Mouse (Mus musculus): ENCODE results near the gene Cdh18. TPM values are rescaled to one million over a fixed set of nuclear protein-coding genes. Genes with fewer than 3 reads are reported as not detected.

Gene Cdh18
- polyA plus RNA-seq, 1 experiment from 2014 or later: 0.94 TPM

- H3K9me3 ChIP-seq (replicated peaks): no peaks in the 10 kb centered on the region
- H3K36me3 ChIP-seq (ENCODE audit: poor library complexity, severe bottlenecking): no peaks in the 10 kb centered on the region
- H3K4me2 ChIP-seq: no peak overlapping the region
- H3K4me1 ChIP-seq: no peaks in the 10 kb centered on the region
- no peak overlapping the region for H3K27ac ChIP-seq
- ATAC-seq: no peak
- no peaks in the 10 kb centered on the region for H3K27me3 ChIP-seq
- no peak overlapping the region for H3K9ac ChIP-seq
- no peak overlapping the region for H3K4me3 ChIP-seq
Observed at GRCm38 (mm10) chr15:23418158-23418557, 869.3 kb downstream of the Cdh18 start.

- Histone ChIP-seq H3K4me2 (no peak overlapping the region), H3K27me3 (no peaks in the 10 kb centered on the region), H3K27ac (no peak overlapping the region), H3K4me3 (no peak overlapping the region), H3K36me3 (ENCODE audit: poor library complexity, severe bottlenecking) (no peaks in the 10 kb centered on the region), H3K9ac (no peak overlapping the region), H3K9me3 (replicated peaks) (no peaks in the 10 kb centered on the region), H3K4me1 (no peaks in the 10 kb centered on the region)
- no peak for ATAC-seq
- 80% methylated on average over 3 of the region's 3 CpGs for WGBS
Observed at GRCm38 (mm10) chr15:23420010-23420409, 871.2 kb downstream of the Cdh18 start.

- WGBS: 92% methylated on average over 5 of the region's 5 CpGs
- Histone ChIP-seq H3K36me3 (ENCODE audit: poor library complexity, severe bottlenecking) (no peaks in the 10 kb centered on the region), H3K4me2 (no peak overlapping the region), H3K27me3 (no peaks in the 10 kb centered on the region), H3K9me3 (replicated peaks) (no peaks in the 10 kb centered on the region), H3K9ac (no peak overlapping the region), H3K27ac (no peak overlapping the region), H3K4me3 (no peak overlapping the region), H3K4me1 (no peaks in the 10 kb centered on the region)
- ATAC-seq: no peak
Observed at GRCm38 (mm10) chr15:23430021-23430420, 881.2 kb downstream of the Cdh18 start.

GRCm38 (mm10) chr15:23448542-23448941, 899.7 kb downstream of the Cdh18 start:
- Histone ChIP-seq H3K27me3 (no peaks in the 10 kb centered on the region), H3K27ac (no peak overlapping the region), H3K36me3 (ENCODE audit: poor library complexity, severe bottlenecking) (no peaks in the 10 kb centered on the region), H3K9me3 (replicated peaks) (no peaks in the 10 kb centered on the region), H3K9ac (no peak overlapping the region), H3K4me2 (no peak overlapping the region), H3K4me1 (peaks cover 5% of the 10 kb centered on the region; the same call in 1 of the 2 replicates), H3K4me3 (no peak overlapping the region)
- WGBS: 56% methylated on average over 1 of the region's 1 CpGs
- no peak for ATAC-seq

DNA sequence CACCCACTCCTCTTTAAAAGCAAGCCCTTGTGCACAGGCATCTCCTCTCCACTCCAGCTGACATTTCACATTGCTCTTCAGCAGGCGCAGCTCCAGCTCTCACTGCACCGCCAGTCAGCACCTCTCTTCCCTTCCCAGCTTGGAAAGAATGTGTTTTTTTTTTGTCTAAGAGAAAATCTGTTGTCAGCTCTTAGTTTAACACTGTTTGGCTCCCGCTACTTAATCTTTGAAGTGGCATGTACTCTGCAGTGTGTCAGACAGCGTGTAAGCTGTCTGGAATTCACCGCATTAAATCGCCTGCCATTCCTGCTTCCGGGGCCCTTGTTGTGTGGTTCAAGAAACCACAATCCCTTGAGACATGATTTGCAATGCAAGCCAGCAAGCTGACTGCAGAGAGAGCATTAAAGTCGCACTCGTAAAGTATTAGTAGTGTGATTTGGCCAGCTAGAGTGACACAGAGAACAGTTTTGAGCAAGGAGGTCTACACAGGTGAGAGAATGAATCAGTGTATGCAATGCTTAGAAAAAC, 903.3 kb downstream of the Cdh18 start:
- Histone ChIP-seq H3K9ac (no peak overlapping the region), H3K27ac (no peak overlapping the region)

DNA sequence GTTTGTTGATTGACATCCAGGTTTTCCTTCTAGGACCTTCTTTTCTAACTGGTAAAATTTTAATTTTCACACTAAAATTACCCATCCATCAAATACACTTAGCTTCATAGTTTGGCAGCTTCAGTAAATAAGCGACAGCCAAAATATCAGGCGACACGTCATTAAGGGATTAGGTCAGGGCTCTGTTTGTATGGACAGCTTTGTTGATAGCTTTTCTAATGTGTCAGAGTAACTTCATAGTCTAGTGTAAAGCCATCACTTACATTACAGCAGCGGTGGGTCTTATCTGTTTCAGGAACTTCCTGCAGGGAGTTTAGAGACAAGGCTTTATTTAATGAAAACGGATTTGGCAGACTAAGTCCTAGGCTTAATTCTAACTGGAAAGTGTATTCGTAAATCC, 904.5 kb downstream of the Cdh18 start:
- H3K9ac ChIP-seq: no peak overlapping the region
- WGBS: 79% methylated on average over 6 of the region's 6 CpGs
- H3K4me2 ChIP-seq: no peak overlapping the region
- no peak overlapping the region for H3K27ac ChIP-seq
- peaks cover 5% of the 10 kb centered on the region; the same call in 1 of the 2 replicates for H3K4me1 ChIP-seq
- H3K27me3 ChIP-seq: no peaks in the 10 kb centered on the region
- no peak for ATAC-seq
- no peaks in the 10 kb centered on the region for H3K36me3 ChIP-seq (ENCODE audit: poor library complexity, severe bottlenecking)
- no peak overlapping the region for H3K4me3 ChIP-seq
- H3K9me3 ChIP-seq (replicated peaks): no peaks in the 10 kb centered on the region

More for the DNA sequence above, 903.3 kb downstream of the Cdh18 start:
- Histone ChIP-seq H3K36me3 (ENCODE audit: poor library complexity, severe bottlenecking) (no peaks in the 10 kb centered on the region), H3K9me3 (replicated peaks) (no peaks in the 10 kb centered on the region), H3K27me3 (no peaks in the 10 kb centered on the region), H3K4me3 (no peak overlapping the region), H3K4me1 (peaks cover 5% of the 10 kb centered on the region; the same call in 1 of the 2 replicates), H3K4me2 (peak overlapping the region; percentile 37)
- ATAC-seq: peak; percentile 82
- 24% methylated on average over 9 of the region's 9 CpGs for WGBS

GRCm38 (mm10) chr15:23455344-23455743, 906.5 kb downstream of the Cdh18 start:
- H3K9ac ChIP-seq: no peak overlapping the region
- H3K27me3 ChIP-seq: no peaks in the 10 kb centered on the region
- no peaks in the 10 kb centered on the region for H3K9me3 ChIP-seq (replicated peaks)
- H3K4me1 ChIP-seq: peaks cover 5% of the 10 kb centered on the region; the same call in 1 of the 2 replicates
- no peak for ATAC-seq
- no peak overlapping the region for H3K27ac ChIP-seq
- no peak overlapping the region for H3K4me2 ChIP-seq
- WGBS: 83% methylated on average over 7 of the region's 7 CpGs
- no peak overlapping the region for H3K4me3 ChIP-seq
- no peaks in the 10 kb centered on the region for H3K36me3 ChIP-seq (ENCODE audit: poor library complexity, severe bottlenecking)

DNA sequence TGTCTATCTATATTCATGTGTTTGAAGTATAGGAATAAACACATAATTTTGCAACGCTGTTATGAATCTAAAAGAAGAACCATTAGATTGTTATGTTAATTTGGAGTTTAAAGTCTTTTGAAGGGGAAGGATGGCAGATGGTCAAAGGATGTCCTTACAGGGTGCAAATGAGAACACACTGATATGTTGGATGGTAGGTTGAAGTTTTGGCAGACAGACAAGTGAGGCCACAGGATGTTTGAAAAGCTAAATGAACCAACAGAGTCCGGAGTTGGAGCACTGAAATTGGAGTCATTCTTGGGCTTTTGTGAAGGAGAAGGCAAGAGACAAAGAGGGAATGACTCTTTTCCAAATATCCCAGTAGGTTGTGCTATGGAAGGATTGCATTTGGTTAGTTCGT, 908.6 kb downstream of the Cdh18 start:
- Histone ChIP-seq H3K27ac (no peak overlapping the region), H3K9ac (no peak overlapping the region), H3K36me3 (ENCODE audit: poor library complexity, severe bottlenecking) (no peaks in the 10 kb centered on the region), H3K9me3 (replicated peaks) (no peaks in the 10 kb centered on the region), H3K4me2 (no peak overlapping the region), H3K27me3 (no peaks in the 10 kb centered on the region), H3K4me3 (no peak overlapping the region), H3K4me1 (peaks cover under 1% of the 10 kb centered on the region; the same call in 1 of the 2 replicates)
- ATAC-seq: no peak
- WGBS: 55% methylated on average over 3 of the region's 3 CpGs

DNA sequence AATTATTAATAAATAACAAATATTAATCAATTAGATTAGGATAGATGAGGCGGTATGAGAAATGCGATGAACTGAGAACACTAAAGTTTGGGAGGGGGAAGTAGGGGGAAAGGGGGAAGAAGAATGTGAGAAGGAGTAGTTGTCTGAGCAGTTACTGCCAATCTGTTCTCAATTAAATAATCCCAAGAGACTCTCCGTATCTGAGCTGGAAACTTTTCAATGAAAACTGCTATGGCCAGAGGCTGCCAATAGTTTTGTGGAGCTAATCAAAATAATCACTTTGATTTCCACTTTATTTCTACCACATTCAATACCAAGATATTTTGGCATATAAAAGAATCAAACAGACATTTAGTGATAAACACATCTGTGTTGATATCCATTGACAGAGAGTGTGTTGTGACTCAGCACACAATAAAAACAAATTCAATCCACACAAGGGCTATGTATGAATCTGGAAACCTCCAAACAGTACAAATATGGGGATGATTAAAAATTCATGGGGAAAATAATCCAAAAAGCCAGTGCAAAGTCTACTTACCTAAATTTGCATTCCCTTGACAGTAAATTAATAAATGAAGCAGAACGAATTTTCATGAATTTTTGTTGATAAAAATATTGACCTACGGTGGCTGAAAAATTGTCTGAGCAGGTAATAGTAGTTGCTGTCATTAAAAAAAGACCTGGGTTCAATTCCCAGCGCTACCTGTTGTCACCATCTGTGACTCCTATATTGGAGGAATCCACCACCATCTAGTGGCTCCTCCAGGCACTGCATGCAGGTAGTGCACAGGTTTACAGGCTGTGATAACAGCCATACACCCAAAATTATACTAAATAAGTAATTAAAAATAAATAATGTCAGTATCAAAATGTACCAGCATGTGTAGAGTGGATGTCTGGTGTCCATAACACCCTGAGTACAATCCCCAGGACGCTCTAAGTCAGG, 922.0 kb downstream of the Cdh18 start:
- H3K9ac ChIP-seq: no peak overlapping the region
- 84% methylated on average over 7 of the region's 7 CpGs for WGBS
- ATAC-seq: no peak; the same call in 1 of the 2 replicates
- no peak overlapping the region for H3K27ac ChIP-seq
- H3K4me3 ChIP-seq: no peak overlapping the region
- no peaks in the 10 kb centered on the region for H3K9me3 ChIP-seq (replicated peaks)
- H3K4me2 ChIP-seq: no peak overlapping the region
- H3K4me1 ChIP-seq: no peaks in the 10 kb centered on the region
- no peaks in the 10 kb centered on the region for H3K36me3 ChIP-seq (ENCODE audit: poor library complexity, severe bottlenecking)
- H3K27me3 ChIP-seq: no peaks in the 10 kb centered on the region

DNA sequence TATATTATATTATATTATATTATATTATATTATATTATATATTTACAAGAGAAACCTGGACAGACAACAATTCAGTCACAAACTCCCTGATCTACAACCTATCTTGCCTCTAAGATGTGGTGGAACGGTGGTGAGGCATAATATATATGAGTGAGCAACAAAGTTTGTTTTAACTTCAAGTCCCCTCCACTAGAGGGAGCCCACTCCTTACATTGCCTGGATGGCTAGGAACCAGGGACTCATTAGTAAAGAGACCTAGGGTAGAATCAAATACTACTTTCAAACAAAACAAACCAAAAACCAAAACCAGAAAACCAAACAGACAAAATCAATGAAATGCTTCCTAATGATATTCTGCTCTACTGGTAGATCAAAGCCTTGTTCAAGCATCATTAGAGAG, 937.5 kb downstream of the Cdh18 start:
- Histone ChIP-seq H3K4me1 (no peaks in the 10 kb centered on the region), H3K27me3 (no peaks in the 10 kb centered on the region), H3K36me3 (ENCODE audit: poor library complexity, severe bottlenecking) (no peaks in the 10 kb centered on the region), H3K4me3 (no peak overlapping the region), H3K9me3 (replicated peaks) (no peaks in the 10 kb centered on the region), H3K4me2 (no peak overlapping the region), H3K9ac (no peak overlapping the region), H3K27ac (no peak overlapping the region)
- 56% methylated on average over 1 of the region's 1 CpGs for WGBS
- ATAC-seq: no peak

DNA sequence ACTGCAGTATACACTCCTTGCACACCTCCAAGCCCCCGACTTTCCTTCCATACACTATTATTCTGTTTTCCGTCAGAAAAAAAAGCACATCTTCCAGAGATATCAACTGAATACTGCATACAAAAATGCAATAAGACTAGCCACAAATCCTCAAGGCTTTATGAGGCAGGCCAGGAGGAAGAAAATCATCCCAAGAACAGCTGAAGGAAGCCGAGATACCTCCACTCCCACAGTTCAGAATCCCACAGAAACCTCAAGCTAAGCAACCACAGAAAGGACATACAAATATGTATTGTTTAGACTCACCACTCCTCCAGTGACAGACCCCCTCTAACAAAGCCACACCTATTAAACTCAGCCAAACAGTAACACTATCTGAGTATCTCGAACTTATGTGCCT, 957.7 kb downstream of the Cdh18 start:
- Histone ChIP-seq H3K4me1 (no peaks in the 10 kb centered on the region), H3K27ac (no peak overlapping the region), H3K36me3 (ENCODE audit: poor library complexity, severe bottlenecking) (no peaks in the 10 kb centered on the region), H3K9me3 (replicated peaks) (no peaks in the 10 kb centered on the region), H3K27me3 (no peaks in the 10 kb centered on the region), H3K4me3 (no peak overlapping the region), H3K9ac (no peak overlapping the region), H3K4me2 (no peak overlapping the region)
- WGBS: 84% methylated on average over 4 of the region's 4 CpGs
- no peak for ATAC-seq

GRCm38 (mm10) chr15:23509694-23510093, 960.9 kb downstream of the Cdh18 start:
- Histone ChIP-seq H3K9me3 (replicated peaks) (no peaks in the 10 kb centered on the region), H3K27me3 (no peaks in the 10 kb centered on the region), H3K4me3 (no peak overlapping the region), H3K36me3 (ENCODE audit: poor library complexity, severe bottlenecking) (no peaks in the 10 kb centered on the region), H3K4me1 (no peaks in the 10 kb centered on the region), H3K9ac (no peak overlapping the region), H3K27ac (no peak overlapping the region), H3K4me2 (no peak overlapping the region)
- 66% methylated on average over 2 of the region's 2 CpGs for WGBS
- ATAC-seq: no peak
